Mouse (Mus musculus) MEL (cell line): ENCODE measurements around the gene Bicdl1. TPM values are rescaled to one million over a fixed set of nuclear protein-coding genes. Genes with fewer than 3 reads are reported as not detected.

ENCODE experiments used
- DNase-seq: peaks from one replicate; pipeline ENCODE4 v3.0.0; 2011; ENCODE audit warnings: low read depth, low spot score
- H3K27ac ChIP-seq: 2 replicates; pipeline ENCODE4 v1.5.1; 2012; ENCODE audit warnings: low read depth, mild to moderate bottlenecking, control low read depth, low read length, moderate library complexity; ENCODE audit not compliant: control insufficient read depth
- H3K27me3 ChIP-seq, 2 experiments: fragments of 150-350 bp in 1 of 2; sonication (generic) in 1 of 2; 2 replicates each; pipeline ENCODE4 v1.6.1; 2012; ENCODE audit warnings: low read length in 2 of 2, mild to moderate bottlenecking in 2 of 2, improper control_type of control experiment in 1 of 2, moderate library complexity in 1 of 2; ENCODE audit not compliant: insufficient read depth in 2 of 2, control insufficient read depth in 1 of 2
- H3K36me3 ChIP-seq, 2 experiments: 2 replicates each; pipeline ENCODE4 v1.6.1; 2012 to 2014; ENCODE audit warnings: low read length in 2 of 2, improper control_type of control experiment in 1 of 2, inconsistent platforms in 1 of 2, mild to moderate bottlenecking in 1 of 2; ENCODE audit not compliant: insufficient read depth in 2 of 2, control insufficient read depth in 1 of 2
- H3K4me1 ChIP-seq, 2 experiments: fragments of 150-350 bp in 1 of 2; sonication (generic) in 1 of 2; 2 replicates each; pipeline ENCODE4 v1.6.1; 2012; ENCODE audit warnings: low read length in 2 of 2, improper control_type of control experiment in 1 of 2, mild to moderate bottlenecking in 1 of 2; ENCODE audit not compliant: insufficient read depth in 2 of 2, control insufficient read depth in 1 of 2
- H3K4me3 ChIP-seq, 2 experiments: fragments of 150-350 bp in 1 of 2; sonication (generic) in 1 of 2; 2 replicates each; pipeline ENCODE4 v1.5.1; 2012; ENCODE audit warnings: low read depth in 2 of 2, low read length in 2 of 2, mild to moderate bottlenecking in 2 of 2, moderate library complexity in 2 of 2, control low read depth in 1 of 2, improper control_type of control experiment in 1 of 2; ENCODE audit not compliant: control insufficient read depth in 1 of 2, insufficient read depth in 1 of 2
- H3K79me2 ChIP-seq: 2 replicates; pipeline ENCODE4 v1.6.1; 2012; ENCODE audit warnings: mild to moderate bottlenecking, low read length, moderate library complexity; ENCODE audit not compliant: control insufficient read depth, poor library complexity, insufficient read depth
- H3K9ac ChIP-seq: 2 replicates; pipeline ENCODE4 v1.6.1; 2012; ENCODE audit warnings: low read depth, mild to moderate bottlenecking, control low read depth, low read length, moderate library complexity; ENCODE audit not compliant: control insufficient read depth, poor library complexity, severe bottlenecking
- H3K9me3 ChIP-seq: fragments of 150-350 bp; sonication (generic); replicated peaks from 2 replicates; pipeline ENCODE4 v1.6.1; 2012; ENCODE audit warnings: mild to moderate bottlenecking, low read length, improper control_type of control experiment, moderate library complexity; ENCODE audit not compliant: insufficient read depth
- CHD1 ChIP-seq: IDR thresholded peaks from 2 replicates; pipeline ENCODE4 v1.6.1; 2012; ENCODE audit warnings: low read depth, mild to moderate bottlenecking, inconsistent platforms, low read length, improper control_type of control experiment
- EP300 ChIP-seq, 2 experiments: IDR thresholded peaks; 2 replicates each; pipeline ENCODE4 v1.6.1; 2011; ENCODE audit warnings: improper control_type of control experiment in 2 of 2, low read length in 2 of 2, low read depth in 1 of 2, mild to moderate bottlenecking in 1 of 2
- HCFC1 ChIP-seq: IDR thresholded peaks from 2 replicates; pipeline ENCODE4 v1.6.1; 2012; ENCODE audit warnings: low read depth, mild to moderate bottlenecking, inconsistent platforms, low read length, improper control_type of control experiment, moderate library complexity
- MAFK ChIP-seq: IDR thresholded peaks from 2 replicates; pipeline ENCODE4 v1.6.1; 2011; ENCODE audit warnings: low read depth, mild to moderate bottlenecking, low read length, improper control_type of control experiment, borderline replicate concordance
- MAX ChIP-seq: IDR thresholded peaks from 2 replicates; pipeline ENCODE4 v1.6.1; 2011; ENCODE audit warnings: low read length, improper control_type of control experiment
- MYC ChIP-seq: IDR thresholded peaks from 2 replicates; pipeline ENCODE4 v1.6.1; 2011; ENCODE audit warnings: low read depth, mild to moderate bottlenecking, low read length, improper control_type of control experiment, moderate library complexity
- NRF1 ChIP-seq: IDR thresholded peaks from 2 replicates; pipeline ENCODE4 v1.6.1; 2014; ENCODE audit warnings: low read depth, mild to moderate bottlenecking, inconsistent platforms, low read length, improper control_type of control experiment, moderate library complexity; ENCODE audit not compliant: poor library complexity, insufficient read depth, severe bottlenecking
- POLR2AphosphoS2 ChIP-seq: IDR thresholded peaks from 2 replicates; pipeline ENCODE4 v1.6.1; 2011; ENCODE audit warnings: low read length, improper control_type of control experiment
- RCOR1 ChIP-seq: IDR thresholded peaks from 2 replicates; pipeline ENCODE4 v1.6.1; 2012; ENCODE audit warnings: low read depth, mild to moderate bottlenecking, inconsistent platforms, low read length, improper control_type of control experiment
- SIN3A ChIP-seq: IDR thresholded peaks from 2 replicates; pipeline ENCODE4 v1.6.1; 2012; ENCODE audit warnings: low read length, improper control_type of control experiment, inconsistent platforms
- SMC3 ChIP-seq: IDR thresholded peaks from 2 replicates; pipeline ENCODE4 v1.6.1; 2011; ENCODE audit warnings: low read depth, low read length, improper control_type of control experiment
- TBP ChIP-seq: IDR thresholded peaks from 2 replicates; pipeline ENCODE4 v1.8.0; 2011; ENCODE audit warnings: low read depth, low read length, improper control_type of control experiment
- UBTF ChIP-seq: IDR thresholded peaks from 2 replicates; pipeline ENCODE4 v1.6.1; 2012; ENCODE audit warnings: low read depth, mild to moderate bottlenecking, inconsistent platforms, low read length, improper control_type of control experiment, moderate library complexity, borderline replicate concordance; ENCODE audit not compliant: insufficient read depth
- USF1 ChIP-seq: IDR thresholded peaks from 2 replicates; pipeline ENCODE4 v1.6.1; 2014; ENCODE audit warnings: low read depth, mild to moderate bottlenecking, inconsistent platforms, low read length, improper control_type of control experiment, moderate library complexity
- polyA plus RNA-seq, 2 experiments: library from polyadenylated mRNA; stranded (reverse) in 1 of 2; unstranded in 1 of 2; fragments of >175 nt in 1 of 2; fragments of >200 nt in 1 of 2; gene quantifications; 2 replicates each; pipeline versions ENCODE4 v1.2.1 to v1.2.4; 2012; ENCODE audit warnings: low replicate concordance in 2 of 2, low read depth in 1 of 2; ENCODE audit not compliant: insufficient read length in 2 of 2, insufficient read depth in 1 of 2, missing spikeins in 1 of 2
- total RNA-seq: library from RNA; depleted of rRNA; stranded (reverse); fragments of 300-350 nt; gene quantifications from 2 replicates; pipeline ENCODE4 v1.2.3, GENCODE M21; 2012

The Bicdl1 gene
- total and polyA plus RNA-seq, 3 experiments = 3.5 to 13.4 TPM; not detected in 1

DNA sequence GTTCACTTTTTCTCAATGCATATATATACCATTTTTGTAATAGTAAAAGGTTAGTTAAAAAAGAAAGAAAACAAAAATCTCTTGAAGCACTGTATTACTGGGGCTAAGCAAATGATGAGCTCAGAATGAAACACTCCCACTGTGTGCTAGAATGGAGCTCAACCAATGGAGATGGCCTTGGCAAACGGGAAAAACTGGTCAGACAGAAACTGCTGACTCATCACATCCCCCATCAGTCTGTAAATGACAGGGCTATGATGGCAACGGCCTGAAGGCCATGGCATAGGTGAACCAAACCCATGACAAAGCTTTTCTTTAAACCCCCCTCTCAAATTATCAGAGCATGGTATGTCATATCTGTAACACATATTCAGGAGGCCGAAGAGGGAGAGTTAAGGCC, 29.4 kb downstream of the Bicdl1 start:
- Histone ChIP-seq H3K79me2 (no peaks in the 10 kb centered on the region), H3K9me3 (no peaks in the 10 kb centered on the region), H3K9ac (no peak overlapping the region), H3K27me3 (no peaks in the 10 kb centered on the region), H3K36me3 (no peaks in the 10 kb centered on the region), H3K27ac (no peak overlapping the region), H3K4me3 (no peak overlapping the region), H3K4me1 (no peaks in the 10 kb centered on the region)
- DNase-seq = no peak
- TF ChIP-seq HCFC1 = no peak
- TF ChIP-seq POLR2AphosphoS2 = no peak
- TF ChIP-seq TBP = no peak
- TF ChIP-seq SIN3A = no peak
- peak; percentile 81 for TF ChIP-seq MAFK

DNA sequence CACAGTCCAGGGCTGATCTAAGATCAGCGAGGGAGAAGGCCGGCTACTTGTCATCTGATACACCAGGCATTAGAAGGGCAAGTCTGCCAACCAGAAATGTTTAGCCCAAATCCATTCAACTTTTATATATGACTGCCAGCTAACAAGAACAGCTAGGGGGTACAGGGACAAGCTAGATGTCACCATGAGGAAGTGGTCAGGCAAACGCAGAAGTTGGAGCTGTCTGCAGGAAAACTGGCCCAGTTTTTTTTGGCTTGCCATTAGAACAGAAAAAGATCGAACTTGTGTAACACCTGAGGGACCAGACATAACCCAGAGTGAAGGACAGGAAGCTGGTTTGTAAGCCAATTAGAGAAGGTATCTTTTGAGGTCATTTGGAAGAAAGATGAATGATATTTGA, 30.2 kb downstream of the Bicdl1 start:
- Histone ChIP-seq H3K27ac (no peak overlapping the region), H3K36me3 (no peaks in the 10 kb centered on the region), H3K27me3 (no peaks in the 10 kb centered on the region), H3K79me2 (no peaks in the 10 kb centered on the region), H3K4me3 (no peak overlapping the region), H3K9ac (no peak overlapping the region), H3K4me1 (no peaks in the 10 kb centered on the region), H3K9me3 (no peaks in the 10 kb centered on the region)
- DNase-seq = peak; percentile 19
- no peak for TF ChIP-seq EP300 (IDR thresholded peaks at IDR 0.05; ENCODE audit: low read depth in 1 of 2, low read length in 2 of 2)
- no peak for TF ChIP-seq UBTF
- no peak for TF ChIP-seq MAX
- TF ChIP-seq TBP = no peak
- no peak for TF ChIP-seq CHD1
- TF ChIP-seq SIN3A = no peak
- TF ChIP-seq USF1 = no peak
- TF ChIP-seq NRF1 = no peak
- no peak for TF ChIP-seq SMC3
- no peak for TF ChIP-seq RCOR1
- no peak for TF ChIP-seq MYC

DNA sequence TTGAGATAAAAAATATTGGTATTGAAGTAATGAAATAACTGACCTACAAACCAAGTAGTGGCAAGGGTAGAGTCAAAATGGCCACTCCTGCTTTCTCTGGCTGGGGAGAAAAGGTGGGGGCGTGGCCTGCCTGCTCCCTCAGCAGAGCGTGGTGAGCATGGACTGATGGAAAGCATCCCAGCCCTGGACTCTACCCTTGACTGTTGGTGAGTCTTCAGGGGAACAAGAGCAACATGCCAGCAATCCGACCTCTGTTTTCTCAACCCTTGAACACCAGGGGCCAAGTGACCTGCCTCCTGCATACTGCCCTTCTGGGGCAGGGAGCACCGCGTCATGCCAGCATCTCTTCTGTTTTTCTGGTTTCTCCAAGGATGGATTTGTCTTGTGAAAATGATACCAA, 34.6 kb downstream of the Bicdl1 start:
- H3K36me3 ChIP-seq = no peaks in the 10 kb centered on the region
- no peak for DNase-seq
- H3K27ac ChIP-seq = no peak overlapping the region
- H3K79me2 ChIP-seq = no peaks in the 10 kb centered on the region
- H3K9ac ChIP-seq = no peak overlapping the region
- H3K4me1 ChIP-seq = no peaks in the 10 kb centered on the region
- no peaks in the 10 kb centered on the region for H3K27me3 ChIP-seq
- no peak for TF ChIP-seq POLR2AphosphoS2
- no peak overlapping the region for H3K4me3 ChIP-seq
- no peaks in the 10 kb centered on the region for H3K9me3 ChIP-seq
